Mouse (Mus musculus): ENCODE results near the gene Klc4. TPM values are rescaled to one million over a fixed set of nuclear protein-coding genes. Genes with fewer than 3 reads are reported as not detected.

Gene Klc4
- polyA plus RNA-seq, 1 experiment from 2014 or later = 40.0 TPM

DNA sequence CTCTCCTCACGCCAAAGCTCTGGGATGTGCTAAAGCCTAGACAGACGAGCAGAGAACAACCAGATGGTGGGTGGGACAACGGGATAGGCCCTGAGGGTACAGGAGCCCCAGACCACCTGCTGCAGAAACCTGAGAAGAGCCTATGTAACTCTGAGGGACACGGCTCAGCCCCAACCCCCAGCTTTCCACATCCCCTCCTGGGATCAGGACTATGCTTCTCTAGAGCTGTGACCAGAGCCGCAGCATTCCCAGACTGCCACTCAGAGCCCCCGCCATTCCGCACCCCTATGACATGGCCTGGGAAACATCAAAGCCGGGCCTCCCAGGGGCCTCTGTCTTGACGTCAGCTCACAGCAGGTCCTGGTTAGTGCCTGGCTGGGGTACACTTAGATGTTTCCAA is 51.2 kb downstream of the Klc4 start:
- no peaks in the 10 kb centered on the region for H3K9me3 ChIP-seq (replicated peaks)
- peaks cover 21% of the 10 kb centered on the region for H3K36me3 ChIP-seq
- ATAC-seq (ENCODE audit: low FRiP score) = peak; percentile 46; the same call in 1 of the 2 replicates
- H3K9ac ChIP-seq = no peak overlapping the region
- 57% methylated on average over 9 of the region's 9 CpGs for WGBS
- H3K4me2 ChIP-seq (replicated peaks) = no peak overlapping the region
- H3K27me3 ChIP-seq = no peaks in the 10 kb centered on the region
- H3K4me1 ChIP-seq = peaks cover 18% of the 10 kb centered on the region
- no peak overlapping the region for H3K4me3 ChIP-seq
- H3K27ac ChIP-seq = peak overlapping the region; percentile 62

DNA sequence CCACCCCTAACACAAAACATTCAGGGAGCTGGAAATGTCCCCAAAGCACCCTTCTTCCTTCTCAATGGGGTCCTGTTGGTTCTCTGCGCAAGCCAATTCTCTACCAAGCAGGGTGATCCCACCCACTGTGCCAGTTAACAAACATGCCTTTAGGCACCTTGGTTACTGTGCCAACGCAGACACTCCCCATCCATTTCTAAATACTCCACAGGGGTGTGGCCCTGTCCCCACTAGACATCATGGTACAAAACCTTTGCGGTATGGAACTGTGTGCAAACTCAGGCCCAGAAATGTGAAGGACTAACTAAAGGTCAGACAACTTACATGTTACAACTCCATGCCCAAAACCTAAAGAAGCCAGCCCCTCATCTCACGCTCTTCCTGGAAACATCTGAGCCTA is 52.7 kb downstream of the Klc4 start:
- no peak for ATAC-seq (ENCODE audit: low FRiP score)
- Histone ChIP-seq H3K27me3 (no peaks in the 10 kb centered on the region), H3K27ac (no peak overlapping the region), H3K4me3 (no peak overlapping the region), H3K9me3 (replicated peaks) (no peaks in the 10 kb centered on the region), H3K9ac (no peak overlapping the region), H3K4me1 (peaks cover 18% of the 10 kb centered on the region), H3K36me3 (peaks cover 33% of the 10 kb centered on the region), H3K4me2 (replicated peaks) (no peak overlapping the region)
- 91% methylated on average over 4 of the region's 4 CpGs for whole genome bisulfite sequencing

DNA sequence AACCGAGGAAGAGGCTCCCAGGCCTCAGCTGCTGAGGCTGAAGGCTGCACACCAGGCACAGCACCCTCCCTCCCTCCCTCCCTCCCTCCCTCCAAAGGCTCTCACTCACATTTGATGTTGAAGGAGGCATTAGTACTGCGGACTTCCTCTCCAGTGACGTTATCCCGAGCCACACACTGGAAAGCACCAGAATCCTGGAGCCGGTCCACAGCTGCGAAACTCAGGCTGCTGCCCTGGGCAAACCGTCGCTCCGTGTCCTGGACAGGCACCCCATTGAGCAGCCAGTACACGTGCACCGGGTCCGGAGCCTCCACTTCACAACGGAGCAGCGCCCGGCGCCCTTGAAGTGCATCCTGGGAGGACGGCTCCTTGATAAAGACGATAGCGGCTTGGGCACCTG is 54.4 kb downstream of the Klc4 start:
- H3K4me1 ChIP-seq = peaks cover 18% of the 10 kb centered on the region
- no peak overlapping the region for H3K4me3 ChIP-seq
- no peaks in the 10 kb centered on the region for H3K9me3 ChIP-seq (replicated peaks)
- H3K4me2 ChIP-seq (replicated peaks) = no peak overlapping the region
- peaks cover 45% of the 10 kb centered on the region for H3K36me3 ChIP-seq
- no peak overlapping the region for H3K9ac ChIP-seq
- ATAC-seq (ENCODE audit: low FRiP score) = no peak
- no peak overlapping the region for H3K27ac ChIP-seq
- no peaks in the 10 kb centered on the region for H3K27me3 ChIP-seq
- 87% methylated on average over 19 of the region's 19 CpGs for WGBS

DNA sequence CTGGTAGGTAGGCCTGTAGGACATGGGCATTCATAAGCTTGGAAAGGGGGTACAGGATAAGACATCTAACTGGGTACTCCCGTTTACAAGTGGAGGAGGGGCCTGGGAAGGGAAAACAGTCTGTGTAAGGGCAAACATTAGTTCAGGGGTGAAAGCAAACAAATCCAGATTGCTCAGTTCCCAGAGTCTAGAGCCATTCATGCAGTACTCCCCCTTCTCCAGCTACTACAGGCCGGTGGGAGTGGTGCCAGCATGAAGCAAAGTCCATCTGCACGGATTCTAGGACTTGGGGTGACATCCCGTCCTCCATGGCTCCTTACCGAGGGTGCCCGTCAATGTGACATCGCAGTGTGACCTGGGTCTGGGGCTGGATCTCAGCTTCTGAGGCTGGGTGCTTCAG is 55.4 kb downstream of the Klc4 start:
- no peak for ATAC-seq (ENCODE audit: low FRiP score)
- H3K27ac ChIP-seq = no peak overlapping the region
- H3K4me2 ChIP-seq (replicated peaks) = no peak overlapping the region
- H3K36me3 ChIP-seq = peaks cover 55% of the 10 kb centered on the region
- H3K4me1 ChIP-seq = peaks cover 18% of the 10 kb centered on the region
- WGBS = 87% methylated on average over 7 of the region's 7 CpGs
- H3K9me3 ChIP-seq (replicated peaks) = no peaks in the 10 kb centered on the region
- H3K4me3 ChIP-seq = no peak overlapping the region
- H3K9ac ChIP-seq = no peak overlapping the region
- H3K27me3 ChIP-seq = no peaks in the 10 kb centered on the region

DNA sequence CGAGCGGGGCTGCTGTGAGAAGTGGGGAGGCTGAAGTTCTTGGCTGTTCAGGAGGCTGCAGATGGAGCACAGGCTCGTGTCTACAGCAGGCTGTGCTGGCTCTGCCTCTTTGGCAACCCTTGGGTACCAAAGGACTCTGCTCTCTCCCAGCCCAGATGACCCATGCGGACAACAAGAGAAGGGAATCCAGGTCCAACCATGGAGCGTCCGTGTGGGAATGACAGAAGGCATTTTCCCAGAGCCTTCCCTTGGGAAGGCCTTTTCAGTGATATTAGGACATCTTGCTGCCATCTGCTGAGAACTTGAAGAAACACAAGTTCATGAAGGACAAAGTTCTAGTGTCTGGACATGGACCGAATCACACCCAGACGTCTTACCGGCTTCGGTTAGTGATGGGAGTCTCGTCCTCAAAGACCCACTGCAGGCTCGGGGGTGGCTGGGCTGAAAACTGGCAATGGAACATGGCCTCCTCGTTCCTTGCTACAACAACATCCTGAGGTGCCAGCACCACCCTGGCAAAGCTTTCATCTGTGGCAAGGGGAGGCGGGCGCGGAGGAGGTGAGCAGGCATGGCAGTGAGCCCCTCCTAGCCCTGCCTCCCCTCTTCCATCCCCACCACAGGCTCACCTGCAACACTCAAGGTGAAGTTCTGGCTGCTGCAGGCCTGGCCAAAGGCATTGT is 56.0 kb downstream of the Klc4 start:
- Histone ChIP-seq H3K9ac (no peak overlapping the region), H3K4me3 (no peak overlapping the region), H3K9me3 (replicated peaks) (no peaks in the 10 kb centered on the region), H3K4me1 (peaks cover 13% of the 10 kb centered on the region), H3K27me3 (no peaks in the 10 kb centered on the region), H3K4me2 (replicated peaks) (no peak overlapping the region), H3K27ac (no peak overlapping the region), H3K36me3 (peaks cover 60% of the 10 kb centered on the region)
- no peak for ATAC-seq (ENCODE audit: low FRiP score)
- 89% methylated on average over 16 of the region's 16 CpGs for WGBS

DNA sequence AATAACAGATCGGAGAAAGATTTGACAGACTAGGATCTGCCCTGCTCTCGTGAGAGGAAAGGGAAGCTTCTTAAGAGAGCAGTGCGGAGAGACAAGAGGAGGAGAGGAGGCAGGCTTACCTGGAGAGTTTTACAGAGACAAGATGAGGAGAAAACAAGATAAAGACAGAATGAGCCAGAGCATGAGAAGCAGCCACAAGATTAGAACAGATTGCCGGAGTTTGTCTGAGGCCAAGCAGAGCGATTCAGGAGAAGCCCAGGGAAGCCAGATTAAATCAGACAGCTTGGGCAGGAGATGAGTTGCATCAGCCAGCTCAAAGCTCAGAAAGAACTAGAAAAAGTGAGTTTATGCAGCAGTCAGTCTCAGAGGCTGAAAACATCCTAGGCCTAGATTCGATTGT is 56.9 kb downstream of the Klc4 start:
- Histone ChIP-seq H3K4me3 (no peak overlapping the region), H3K27me3 (no peaks in the 10 kb centered on the region), H3K4me2 (replicated peaks) (no peak overlapping the region), H3K4me1 (0 out of 2 replicates have a peak, but pooled peaks cover 9% of the 10 kb centered on the region), H3K27ac (no peak overlapping the region), H3K9me3 (replicated peaks) (no peaks in the 10 kb centered on the region), H3K36me3 (peaks cover 66% of the 10 kb centered on the region), H3K9ac (no peak overlapping the region)
- ATAC-seq (ENCODE audit: low FRiP score) = no peak
- 97% methylated on average over 6 of the region's 6 CpGs for WGBS

DNA sequence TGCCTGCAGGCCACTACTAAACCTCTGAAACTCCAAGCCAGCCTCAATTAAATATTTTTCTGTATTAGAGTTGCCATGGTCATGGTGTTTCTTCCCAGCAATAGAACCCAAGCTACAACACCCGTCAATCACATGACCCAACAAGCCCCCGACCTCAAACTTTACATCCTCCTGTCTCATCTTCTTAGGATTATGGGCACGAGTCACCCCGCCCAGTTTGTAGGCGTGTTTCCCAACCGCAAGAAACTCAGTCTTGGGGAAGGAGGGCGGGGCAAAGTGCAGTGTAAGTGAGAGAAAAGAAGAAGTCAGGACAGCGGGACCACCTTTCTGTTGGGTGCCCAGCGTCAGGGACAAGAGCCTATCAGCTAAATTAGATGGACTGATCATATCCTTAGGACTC is 57.6 kb downstream of the Klc4 start:
- WGBS = 86% methylated on average over 9 of the region's 9 CpGs
- Histone ChIP-seq H3K4me1 (0 out of 2 replicates have a peak, but pooled peaks cover 8% of the 10 kb centered on the region), H3K9ac (no peak overlapping the region), H3K27ac (no peak overlapping the region), H3K36me3 (peaks cover 66% of the 10 kb centered on the region), H3K27me3 (no peaks in the 10 kb centered on the region), H3K4me2 (replicated peaks) (no peak overlapping the region), H3K9me3 (replicated peaks) (no peaks in the 10 kb centered on the region), H3K4me3 (no peak overlapping the region)
- ATAC-seq (ENCODE audit: low FRiP score) = no peak

DNA sequence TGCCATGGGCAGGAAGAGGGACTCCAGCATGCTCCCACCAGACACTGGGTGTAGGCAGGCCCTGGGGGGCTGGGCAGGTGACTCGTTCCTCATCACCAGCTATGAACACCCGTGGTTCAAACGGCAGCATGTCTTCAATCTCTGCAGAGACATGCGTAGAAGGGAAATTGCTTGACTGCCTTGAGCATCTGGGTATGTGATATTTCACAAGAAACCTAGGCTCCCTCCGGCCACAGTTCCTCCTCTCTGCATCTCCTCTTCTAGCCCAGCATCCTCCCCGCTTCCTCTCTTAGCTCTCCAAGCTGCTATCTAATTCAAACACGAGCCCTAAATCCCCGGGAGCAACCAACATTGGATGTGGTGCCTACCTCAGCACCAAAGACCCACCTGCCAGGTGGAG is 59.5 kb downstream of the Klc4 start:
- no peak for ATAC-seq (ENCODE audit: low FRiP score)
- Histone ChIP-seq H3K9ac (no peak overlapping the region), H3K4me1 (no peaks in the 10 kb centered on the region), H3K9me3 (replicated peaks) (no peaks in the 10 kb centered on the region), H3K36me3 (peaks cover 81% of the 10 kb centered on the region), H3K27ac (no peak overlapping the region), H3K4me2 (replicated peaks) (no peak overlapping the region), H3K4me3 (no peak overlapping the region), H3K27me3 (no peaks in the 10 kb centered on the region)
- 92% methylated on average over 8 of the region's 8 CpGs for WGBS

Other genes with a start within 250 kb of the Klc4 start
- gene Crip3, start 217.1 kb downstream of the Klc4 start, polyA plus RNA-seq (2016; fragmentation: Nextera tagmentation; extraction: Ambion mirVana) = 0.57 and 0.95 TPM in 2 replicates
- gene Slc22a7, start 207.6 kb downstream of the Klc4 start, polyA plus RNA-seq (2016; fragmentation: Nextera tagmentation; extraction: Ambion mirVana) = not detected in 2 replicates
- 5.3 and 6.6 TPM in 2 replicates for gene Ttbk1, start 158.3 kb downstream of the Klc4 start, polyA plus RNA-seq (2016; fragmentation: Nextera tagmentation; extraction: Ambion mirVana)
- 35.3 and 35.5 TPM in 2 replicates for gene Dnph1, start 149.3 kb downstream of the Klc4 start, polyA plus RNA-seq (2016; fragmentation: Nextera tagmentation; extraction: Ambion mirVana)
- gene Cul9, start 99.6 kb downstream of the Klc4 start, polyA plus RNA-seq (2016; fragmentation: Nextera tagmentation; extraction: Ambion mirVana) = 14.1 and 14.9 TPM in 2 replicates
- 5.9 and 8.1 TPM in 2 replicates for gene Srf, start 89.8 kb downstream of the Klc4 start, polyA plus RNA-seq (2016; fragmentation: Nextera tagmentation; extraction: Ambion mirVana)
- gene Ptk7, start 16.5 kb downstream of the Klc4 start, polyA plus RNA-seq (2016; fragmentation: Nextera tagmentation; extraction: Ambion mirVana) = 80.9 and 81.9 TPM in 2 replicates
- 79.7 and 88.2 TPM in 2 replicates for gene Mrpl2, start 207 bp upstream of the Klc4 start, polyA plus RNA-seq (2016; fragmentation: Nextera tagmentation; extraction: Ambion mirVana)
- 52.1 and 53.0 TPM in 2 replicates for gene Cul7, start 4.3 kb upstream of the Klc4 start, polyA plus RNA-seq (2016; fragmentation: Nextera tagmentation; extraction: Ambion mirVana)
- gene Rrp36, start 28.3 kb upstream of the Klc4 start, polyA plus RNA-seq (2016; fragmentation: Nextera tagmentation; extraction: Ambion mirVana) = 54.2 and 61.8 TPM in 2 replicates
- gene Mea1, start 32.8 kb upstream of the Klc4 start, polyA plus RNA-seq (2016; fragmentation: Nextera tagmentation; extraction: Ambion mirVana) = 178 and 183 TPM in 2 replicates
- 139 and 141 TPM in 2 replicates for gene Klhdc3, start 34.9 kb upstream of the Klc4 start, polyA plus RNA-seq (2016; fragmentation: Nextera tagmentation; extraction: Ambion mirVana)
- gene Ppp2r5d, start 59.1 kb upstream of the Klc4 start, polyA plus RNA-seq (2016; fragmentation: Nextera tagmentation; extraction: Ambion mirVana) = 103 and 106 TPM in 2 replicates
- 33.9 and 38.0 TPM in 2 replicates for gene Pex6, start 65.4 kb upstream of the Klc4 start, polyA plus RNA-seq (2016; fragmentation: Nextera tagmentation; extraction: Ambion mirVana)
- 0.33 and 0.49 TPM in 2 replicates for gene Gnmt, start 83.1 kb upstream of the Klc4 start, polyA plus RNA-seq (2016; fragmentation: Nextera tagmentation; extraction: Ambion mirVana)
- 58.7 and 61.6 TPM in 2 replicates for gene Cnpy3, start 106.2 kb upstream of the Klc4 start, polyA plus RNA-seq (2016; fragmentation: Nextera tagmentation; extraction: Ambion mirVana)
- gene Ptcra, start 117.7 kb upstream of the Klc4 start, polyA plus RNA-seq (2016; fragmentation: Nextera tagmentation; extraction: Ambion mirVana) = 0.17 and 0.53 TPM in 2 replicates
- gene 2310039H08Rik, start 126.6 kb upstream of the Klc4 start, polyA plus RNA-seq (2016; fragmentation: Nextera tagmentation; extraction: Ambion mirVana) = 41.1 and 54.7 TPM in 2 replicates
- gene Rpl7l1, start 136.7 kb upstream of the Klc4 start, polyA plus RNA-seq (2016; fragmentation: Nextera tagmentation; extraction: Ambion mirVana) = 130 and 141 TPM in 2 replicates
- 7.6 and 8.1 TPM in 2 replicates for gene Bicral, start 212.5 kb upstream of the Klc4 start, polyA plus RNA-seq (2016; fragmentation: Nextera tagmentation; extraction: Ambion mirVana)
- 74.5 and 82.9 TPM in 2 replicates for gene Tbcc, start 244.7 kb upstream of the Klc4 start, polyA plus RNA-seq (2016; fragmentation: Nextera tagmentation; extraction: Ambion mirVana)

All from hindbrain, embryonic 12.5 days (tissue).